Mouse (Mus musculus) midbrain, embryonic 14.5 days (tissue): ENCODE measurements around the gene Tmem63a. TPM values are rescaled to one million over a fixed set of nuclear protein-coding genes. Genes with fewer than 3 reads are reported as not detected.

Experiments used
- ATAC-seq: fragments of 200-750 bp; cut with Nextera tagmentation; 2 replicates; pipeline ENCODE4 v1.8.0; 2017; ENCODE audit warnings: moderate number of reproducible peaks, moderate library complexity; ENCODE audit not compliant: low FRiP score, low TSS enrichment
- DNase-seq: peaks from one replicate; pipeline ENCODE4 v3.0.0-alpha.2; 2015
- H3K27ac ChIP-seq: fragments of 300-500 bp; sonication (generic); replicated peaks from 2 replicates; pipeline ENCODE4 v1.5.1; 2014; ENCODE audit warnings: mild to moderate bottlenecking, low read depth, low read length, moderate library complexity
- H3K27me3 ChIP-seq: fragments of 300-500 bp; sonication (generic); 2 replicates; pipeline ENCODE4 v1.6.1; 2014; ENCODE audit warnings: low read length, control low read depth, mixed read lengths; ENCODE audit not compliant: control insufficient read depth, insufficient read depth
- H3K36me3 ChIP-seq: fragments of 300-500 bp; sonication (generic); 2 replicates; pipeline ENCODE4 v1.6.1; 2014; ENCODE audit warnings: low read length, control low read depth; ENCODE audit not compliant: control insufficient read depth, insufficient read depth
- H3K4me1 ChIP-seq: fragments of 300-500 bp; sonication (generic); 2 replicates; pipeline ENCODE4 v1.6.1; 2014; ENCODE audit warnings: mild to moderate bottlenecking, antibody characterized with exemption, low read length, control low read depth; ENCODE audit not compliant: control insufficient read depth, insufficient read depth
- H3K4me2 ChIP-seq: fragments of 300-500 bp; sonication (generic); 2 replicates; pipeline ENCODE4 v1.6.1; 2014; ENCODE audit warnings: mild to moderate bottlenecking, low read length, moderate library complexity
- H3K4me3 ChIP-seq: fragments of 300-500 bp; sonication (generic); replicated peaks from 2 replicates; pipeline ENCODE4 v1.5.1; 2014; ENCODE audit warnings: low read depth, low read length
- H3K9ac ChIP-seq: fragments of 300-500 bp; sonication (generic); replicated peaks from 2 replicates; pipeline ENCODE4 v1.6.1; 2014; ENCODE audit warnings: mild to moderate bottlenecking, low read length, moderate library complexity
- H3K9me3 ChIP-seq: fragments of 300-500 bp; sonication (generic); 2 replicates; pipeline ENCODE4 v1.6.1; 2016; ENCODE audit warnings: low read length, control low read depth, mixed read lengths; ENCODE audit not compliant: control insufficient read depth
- WGBS: fragments of 180-500 bp; shearing (Covaris S2); extraction: QIAGEN DNeasy Blood & Tissue Kit; methylation state at CpG from one replicate; pipeline ENCODE4 v1.1.7; 2014; 5-methylcytosine and 5-hydroxymethylcytosine counted together
- polyA plus RNA-seq: library from polyadenylated mRNA; unstranded; fragments of >200 nt; fragmentation: Nextera tagmentation; extraction: Ambion mirVana; gene quantifications from 2 replicates; pipeline ENCODE4 v1.2.1, GENCODE M21; 2014

Gene Tmem63a
- polyA plus RNA-seq, 1 experiment from 2014 or later, result 1.2 TPM

DNA sequence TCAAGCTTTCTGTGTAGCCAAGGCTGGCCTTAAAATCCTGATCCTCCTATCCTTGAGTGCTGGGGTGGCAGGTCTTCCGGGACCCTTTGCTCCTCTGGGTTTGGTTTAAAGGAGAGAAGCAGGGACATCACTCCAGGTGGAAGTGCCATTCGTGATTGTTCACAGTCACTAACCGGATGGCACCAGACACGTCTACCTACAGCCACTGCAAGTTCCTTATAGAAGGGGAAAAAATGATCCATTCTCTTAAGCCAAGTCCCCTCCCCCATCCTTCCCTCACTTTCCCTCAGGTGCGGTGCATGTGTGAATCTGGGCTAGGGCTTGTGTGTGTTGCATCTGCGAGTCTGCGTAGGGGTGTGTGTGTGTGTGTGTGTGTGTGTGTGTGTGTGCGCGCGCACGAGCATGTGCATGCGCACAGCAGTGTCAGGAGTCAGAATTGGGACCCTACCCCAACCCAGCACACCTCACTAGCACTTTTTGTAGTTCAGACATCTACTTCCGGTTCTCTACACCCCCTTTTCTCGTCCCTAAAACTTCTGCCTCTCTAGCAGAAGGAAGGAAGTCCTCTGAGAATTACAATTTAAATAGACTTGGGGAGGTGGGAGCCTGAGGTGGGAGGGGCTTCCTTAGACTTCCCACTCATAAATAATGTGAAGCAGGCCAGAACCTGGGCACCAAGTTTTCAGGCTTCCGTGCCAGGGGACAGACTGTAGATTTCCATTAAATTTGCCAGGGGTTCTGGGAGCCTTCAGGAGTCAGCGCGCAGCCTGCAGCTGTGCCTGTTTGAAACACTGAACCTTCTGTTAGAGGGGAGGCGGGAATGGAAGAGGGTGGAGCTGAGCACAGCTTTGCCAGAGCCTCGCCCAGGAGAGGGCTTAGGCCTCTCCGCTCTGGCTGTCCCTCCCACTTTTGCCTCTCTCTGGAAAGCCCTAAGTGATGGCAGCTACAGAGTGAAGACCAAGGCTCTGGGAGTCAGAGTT is 3.1 kb downstream of the Tmem63a start:
- Histone ChIP-seq H3K4me2 (no peak overlapping the region), H3K27ac (no peak overlapping the region), H3K4me3 (no peak overlapping the region), H3K27me3 (peaks cover 45% of the 10 kb centered on the region), H3K9me3 (no peaks in the 10 kb centered on the region), H3K4me1 (peaks cover 10% of the 10 kb centered on the region), H3K36me3 (no peaks in the 10 kb centered on the region), H3K9ac (no peak overlapping the region)
- peak; percentile 46 for DNase-seq
- ATAC-seq, result no peak
- WGBS, result 29% methylated on average over 20 of the region's 20 CpGs

GRCm38 (mm10) chr1:180946448-180946847 is 4.3 kb downstream of the Tmem63a start:
- WGBS, result 92% methylated on average over 6 of the region's 6 CpGs
- no peaks in the 10 kb centered on the region for H3K9me3 ChIP-seq
- no peaks in the 10 kb centered on the region for H3K36me3 ChIP-seq
- no peak overlapping the region for H3K4me3 ChIP-seq
- no peak for ATAC-seq
- H3K27me3 ChIP-seq, result peaks cover 33% of the 10 kb centered on the region
- no peak overlapping the region for H3K9ac ChIP-seq
- DNase-seq, result no peak
- no peak overlapping the region for H3K27ac ChIP-seq
- no peak overlapping the region for H3K4me2 ChIP-seq
- peaks cover 10% of the 10 kb centered on the region for H3K4me1 ChIP-seq

- Histone ChIP-seq H3K9me3 (no peaks in the 10 kb centered on the region), H3K27me3 (no peaks in the 10 kb centered on the region), H3K36me3 (no peaks in the 10 kb centered on the region), H3K4me1 (no peaks in the 10 kb centered on the region), H3K4me3 (no peak overlapping the region), H3K9ac (no peak overlapping the region), H3K27ac (no peak overlapping the region), H3K4me2 (no peak overlapping the region)
- ATAC-seq (no peak), DNase-seq (no peak)
- 85% methylated on average over 6 of the region's 6 CpGs for WGBS
These were observed 10.1 kb downstream of the Tmem63a start for GRCm38 (mm10) chr1:180952085-180952746.

- H3K9ac ChIP-seq, result no peak overlapping the region
- no peaks in the 10 kb centered on the region for H3K27me3 ChIP-seq
- 92% methylated on average over 5 of the region's 5 CpGs for WGBS
- H3K27ac ChIP-seq, result no peak overlapping the region
- ATAC-seq (no peak), DNase-seq (no peak)
- H3K36me3 ChIP-seq, result no peaks in the 10 kb centered on the region
- no peak overlapping the region for H3K4me3 ChIP-seq
- no peaks in the 10 kb centered on the region for H3K9me3 ChIP-seq
- no peaks in the 10 kb centered on the region for H3K4me1 ChIP-seq
- no peak overlapping the region for H3K4me2 ChIP-seq
These were observed 10.7 kb downstream of the Tmem63a start for GRCm38 (mm10) chr1:180952808-180953207.

DNA sequence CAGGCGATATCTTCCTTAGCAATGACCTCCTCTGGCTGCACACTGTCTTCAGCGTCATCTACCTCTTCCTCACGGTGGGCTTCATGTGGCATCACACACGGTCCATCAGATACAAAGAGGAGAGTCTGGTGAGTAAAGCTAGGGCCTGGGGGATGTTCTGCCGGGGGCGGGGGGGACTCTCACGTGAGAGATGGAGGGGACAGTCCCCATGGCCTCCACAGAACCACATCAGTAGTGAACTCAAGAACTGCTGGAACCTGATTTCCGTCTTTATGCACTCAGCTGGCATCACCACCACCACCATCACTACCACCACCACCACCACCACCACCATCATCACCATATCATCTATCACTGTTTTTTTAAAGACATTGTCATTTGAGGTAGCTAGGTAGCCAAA is 14.3 kb downstream of the Tmem63a start:
- no peak for ATAC-seq

GRCm38 (mm10) chr1:180956973-180957381 is 14.8 kb downstream of the Tmem63a start:
- Histone ChIP-seq H3K4me2 (no peak overlapping the region), H3K27ac (no peak overlapping the region), H3K4me3 (no peak overlapping the region), H3K36me3 (no peaks in the 10 kb centered on the region), H3K9me3 (no peaks in the 10 kb centered on the region), H3K4me1 (no peaks in the 10 kb centered on the region), H3K9ac (no peak overlapping the region), H3K27me3 (no peaks in the 10 kb centered on the region)
- ATAC-seq (no peak), DNase-seq (no peak)
- WGBS, result 91% methylated on average over 8 of the region's 8 CpGs

More for the DNA sequence above, 14.3 kb downstream of the Tmem63a start:
- H3K36me3 ChIP-seq, result no peaks in the 10 kb centered on the region
- WGBS, result 90% methylated on average over 8 of the region's 8 CpGs
- H3K9me3 ChIP-seq, result no peaks in the 10 kb centered on the region
- H3K27me3 ChIP-seq, result no peaks in the 10 kb centered on the region
- H3K27ac ChIP-seq, result no peak overlapping the region
- DNase-seq, result no peak
- H3K4me1 ChIP-seq, result no peaks in the 10 kb centered on the region
- H3K4me3 ChIP-seq, result no peak overlapping the region
- H3K4me2 ChIP-seq, result no peak overlapping the region
- H3K9ac ChIP-seq, result no peak overlapping the region

- H3K9me3 ChIP-seq, result no peaks in the 10 kb centered on the region
- ATAC-seq (no peak), DNase-seq (no peak)
- H3K4me1 ChIP-seq, result no peaks in the 10 kb centered on the region
- H3K27me3 ChIP-seq, result no peaks in the 10 kb centered on the region
- H3K27ac ChIP-seq, result no peak overlapping the region
- H3K4me3 ChIP-seq, result no peak overlapping the region
- 85% methylated on average over 3 of the region's 3 CpGs for WGBS
- no peaks in the 10 kb centered on the region for H3K36me3 ChIP-seq
- H3K4me2 ChIP-seq, result no peak overlapping the region
- no peak overlapping the region for H3K9ac ChIP-seq
These were observed 15.8 kb downstream of the Tmem63a start for GRCm38 (mm10) chr1:180957989-180958388.

DNA sequence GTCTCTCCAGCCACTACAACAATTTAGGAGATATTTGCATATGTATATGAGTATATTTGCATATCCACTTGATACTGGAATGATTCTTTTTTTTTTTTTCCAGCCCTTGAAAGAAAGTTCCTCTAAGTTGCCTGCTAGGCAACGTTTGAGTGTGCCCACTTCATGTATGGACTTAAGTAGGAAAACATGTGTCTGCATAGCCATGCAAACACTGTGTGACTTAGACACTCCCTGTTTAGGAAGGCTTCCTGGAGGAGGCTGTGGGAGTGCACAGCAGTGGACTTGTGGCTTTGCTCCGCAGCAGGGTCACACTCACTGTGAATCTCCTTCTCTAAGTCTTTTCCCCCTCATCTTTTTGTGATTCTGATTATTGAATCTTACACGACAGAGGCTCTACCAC is 16.7 kb downstream of the Tmem63a start:
- 57% methylated on average over 3 of the region's 3 CpGs for WGBS
- no peaks in the 10 kb centered on the region for H3K9me3 ChIP-seq
- H3K9ac ChIP-seq, result no peak overlapping the region
- no peak overlapping the region for H3K27ac ChIP-seq
- no peaks in the 10 kb centered on the region for H3K36me3 ChIP-seq
- DNase-seq, result no peak
- H3K4me1 ChIP-seq, result no peaks in the 10 kb centered on the region
- H3K4me3 ChIP-seq, result no peak overlapping the region
- ATAC-seq, result no peak
- H3K27me3 ChIP-seq, result no peaks in the 10 kb centered on the region
- no peak overlapping the region for H3K4me2 ChIP-seq
